Mouse (Mus musculus): ENCODE results near the gene Senp1.

Senp1 gene

DNA sequence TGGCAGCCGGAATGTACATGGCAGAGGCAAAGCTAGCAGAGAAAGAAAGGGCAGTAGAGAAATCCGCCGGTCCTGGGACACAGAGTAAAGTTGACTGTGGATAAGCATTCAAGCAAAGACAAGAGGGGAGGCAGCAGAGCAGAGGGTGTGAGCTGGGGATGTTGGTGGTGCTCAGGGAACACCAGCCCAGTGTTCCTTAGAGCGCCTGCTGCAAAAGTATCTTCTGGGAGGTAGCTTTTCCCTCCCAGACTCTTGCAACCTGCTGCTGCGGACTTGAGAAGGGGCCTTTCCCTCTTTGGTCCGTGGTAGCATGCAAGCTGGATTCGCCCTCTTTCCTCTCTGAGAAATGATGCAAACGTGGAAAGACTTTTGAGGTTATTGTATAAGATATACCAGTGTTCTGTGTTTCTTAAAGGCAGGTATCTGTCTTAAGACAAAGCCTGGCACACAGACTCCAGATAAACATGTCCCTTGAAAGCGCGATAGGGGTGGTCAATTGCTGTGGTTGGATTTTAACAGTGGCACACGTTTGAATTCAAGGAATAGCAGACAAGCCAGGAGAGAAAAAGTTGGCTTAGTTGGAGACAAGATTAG lies 14.3 kb upstream of the Senp1 start:
- in situ Hi-C loops (cut with MboI, MseI) = no loop called here

DNA sequence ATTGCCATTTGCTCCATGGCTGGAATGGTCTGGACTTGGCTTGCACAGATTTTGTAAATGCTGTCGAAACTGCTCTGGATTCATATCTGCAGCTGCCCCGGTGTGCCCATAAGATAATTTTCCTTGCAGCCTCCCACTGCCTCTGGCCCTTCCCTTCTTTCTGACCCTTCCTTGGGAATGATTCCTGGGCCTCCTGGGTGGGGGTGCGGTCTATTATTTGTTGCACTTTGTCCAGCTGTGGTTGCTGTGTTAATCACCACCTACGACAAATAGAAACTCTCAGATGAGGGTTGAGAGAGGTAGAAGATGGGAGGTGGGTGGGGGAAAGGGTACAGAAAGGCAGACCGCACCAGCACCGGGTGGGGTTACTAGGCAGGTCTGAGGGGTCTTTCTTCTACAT lies 13.7 kb upstream of the Senp1 start:
- in situ Hi-C loops (cut with MboI, MseI) = no loop called here

GRCm38 (mm10) chr15:98106506-98106905 lies 13.0 kb upstream of the Senp1 start:
- in situ Hi-C loops (cut with MboI, MseI) = no loop called here

- in situ Hi-C loops (cut with MboI, MseI) = no loop called here
These were observed 8.9 kb upstream of the Senp1 start for GRCm38 (mm10) chr15:98102401-98102800.

- in situ Hi-C loops (cut with MboI, MseI) = loop anchor here (5.0 kb wide), 1 partner anchor 41 kb away; no protein-coding TSS in a partner anchor
These were observed 5.0 kb upstream of the Senp1 start for GRCm38 (mm10) chr15:98098519-98098918.

GRCm38 (mm10) chr15:98096957-98097356 lies 3.4 kb upstream of the Senp1 start:
- in situ Hi-C loops (cut with MboI, MseI) = loop anchor here (5.0 kb wide), 1 partner anchor 40 kb away; no protein-coding TSS in a partner anchor

GRCm38 (mm10) chr15:98094905-98095304 lies 1.4 kb upstream of the Senp1 start:
- in situ Hi-C loops (cut with MboI, MseI) = loop anchor here (5.0 kb wide), 2 partner anchors 38 to 57 kb away; no protein-coding TSS in a partner anchor

GRCm38 (mm10) chr15:98092372-98093120 lies 998 bp downstream of the Senp1 start, which contains the start of gene Pfkm:
Gene Pfkm (plus strand): TSS chr15:98092589.
- in situ Hi-C loops (cut with MboI, MseI) = loop anchor here (5.0 kb wide), 1 partner anchor 60 kb away; no protein-coding TSS in a partner anchor

DNA sequence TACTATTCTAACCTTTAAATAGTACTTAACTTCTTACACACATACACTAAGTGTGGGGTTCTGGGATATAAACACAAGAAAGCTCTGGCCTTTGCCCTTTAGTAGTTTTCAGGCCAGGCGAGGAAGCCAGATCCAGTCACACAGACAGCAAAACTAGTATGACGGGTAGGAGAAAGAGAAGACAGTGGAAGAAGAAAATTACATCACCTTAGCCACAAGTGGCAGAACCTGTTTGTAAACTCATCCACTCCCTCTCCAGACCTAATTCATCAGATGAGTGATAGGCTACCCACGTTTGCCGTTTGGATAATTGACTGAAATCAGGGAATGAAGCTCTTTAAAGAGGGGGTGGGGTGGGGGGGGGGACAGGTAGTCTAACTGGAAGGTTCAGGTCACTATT lies 1.7 kb downstream of the Senp1 start:
- in situ Hi-C loops (cut with MboI, MseI) = loop anchor here (5.0 kb wide), 1 partner anchor 60 kb away; no protein-coding TSS in a partner anchor

GRCm38 (mm10) chr15:98089421-98090183 lies 3.9 kb downstream of the Senp1 start:
- in situ Hi-C loops (cut with MboI, MseI) = loop anchor here (5.0 kb wide), 1 partner anchor 63 kb away; no protein-coding TSS in a partner anchor

DNA sequence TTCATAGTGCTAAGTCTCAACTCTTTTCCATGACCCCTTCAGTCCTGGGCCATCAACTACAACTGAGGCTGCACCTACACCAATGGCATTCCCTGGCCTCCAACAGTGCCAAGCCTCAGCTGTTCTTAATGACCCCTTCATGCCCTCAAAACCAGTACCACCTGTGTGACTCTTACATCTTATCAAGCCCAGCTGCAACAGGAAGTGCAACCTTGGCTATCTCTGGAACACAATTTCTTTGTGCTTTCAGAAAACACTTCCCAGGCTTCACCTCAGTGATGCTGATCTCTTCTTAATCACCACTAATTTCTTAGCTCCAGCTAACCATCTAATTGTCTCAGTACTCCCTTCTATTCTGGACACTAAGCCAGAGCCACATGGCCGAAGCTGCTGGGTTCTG lies 4.7 kb downstream of the Senp1 start:
- in situ Hi-C loops (cut with MboI, MseI) = no loop called here

- in situ Hi-C loops (cut with MboI, MseI) = no loop called here
These were observed 16.6 kb downstream of the Senp1 start for GRCm38 (mm10) chr15:98076901-98077300.

- in situ Hi-C loops (cut with MboI, MseI) = no loop called here
These were observed 18.5 kb downstream of the Senp1 start for GRCm38 (mm10) chr15:98075034-98075433.

DNA sequence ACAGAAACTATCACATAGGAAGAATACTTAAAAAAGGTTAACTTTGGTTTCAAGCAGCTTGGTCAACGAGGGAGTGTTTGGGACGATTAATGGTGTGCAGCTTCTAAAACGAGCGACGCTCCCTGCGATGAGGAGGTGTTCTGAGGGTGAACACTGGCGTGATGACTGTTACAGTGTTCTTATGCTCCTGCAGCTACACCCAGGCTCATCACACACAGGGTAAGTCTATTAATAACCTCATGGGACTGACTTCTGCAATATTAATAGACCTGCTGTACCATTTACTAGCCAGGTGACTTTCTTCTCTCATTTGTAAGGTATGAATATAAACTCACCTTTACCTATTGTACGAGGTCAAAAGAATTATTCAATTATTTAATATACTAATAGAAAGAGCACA lies 19.0 kb downstream of the Senp1 start:
- in situ Hi-C loops (cut with MboI, MseI) = no loop called here

- in situ Hi-C loops (cut with MboI, MseI) = no loop called here
These were observed 23.2 kb downstream of the Senp1 start for GRCm38 (mm10) chr15:98070376-98070775.

- in situ Hi-C loops (cut with MboI, MseI) = no loop called here
These were observed 23.8 kb downstream of the Senp1 start for GRCm38 (mm10) chr15:98069566-98070245.

DNA sequence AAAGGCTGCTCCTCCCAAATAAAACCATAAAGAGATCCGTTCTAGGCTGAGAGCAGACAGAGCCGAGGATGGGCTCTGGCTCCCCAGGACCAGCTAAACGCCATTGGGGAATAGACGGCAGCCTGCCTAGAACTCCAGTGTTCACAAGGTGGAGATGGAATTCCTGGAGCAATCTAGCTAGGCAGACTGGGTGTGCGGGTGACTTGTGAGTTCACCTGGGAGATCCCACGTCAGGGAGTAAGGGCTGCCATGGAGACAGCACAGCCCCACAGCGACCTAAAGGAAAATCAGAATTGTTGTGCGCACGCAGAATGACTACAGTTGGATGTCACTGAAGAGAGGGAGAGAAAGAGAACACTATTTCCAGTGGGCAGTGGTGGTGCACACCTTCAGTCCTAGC lies 25.0 kb downstream of the Senp1 start:
- in situ Hi-C loops (cut with MboI, MseI) = no loop called here

DNA sequence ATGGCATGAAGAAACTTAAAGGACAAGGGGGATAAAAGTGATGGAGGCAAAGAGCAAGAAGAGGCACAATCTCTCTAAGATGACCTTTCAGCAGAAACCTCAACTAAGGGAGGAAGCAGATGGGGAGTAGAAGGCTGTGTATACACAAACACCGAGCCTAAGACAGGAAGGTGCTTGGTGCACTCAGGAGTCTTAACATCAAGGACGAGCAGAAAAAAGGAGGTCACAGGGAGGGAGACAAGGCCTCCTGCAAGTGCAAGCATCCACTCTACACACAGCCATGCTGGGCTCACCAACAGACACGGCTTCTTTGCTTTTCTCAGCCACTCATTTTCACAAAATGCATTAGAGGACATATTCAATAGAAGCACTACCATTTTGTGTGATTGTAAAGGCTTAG lies 26.1 kb downstream of the Senp1 start:
- in situ Hi-C loops (cut with MboI, MseI) = no loop called here

DNA sequence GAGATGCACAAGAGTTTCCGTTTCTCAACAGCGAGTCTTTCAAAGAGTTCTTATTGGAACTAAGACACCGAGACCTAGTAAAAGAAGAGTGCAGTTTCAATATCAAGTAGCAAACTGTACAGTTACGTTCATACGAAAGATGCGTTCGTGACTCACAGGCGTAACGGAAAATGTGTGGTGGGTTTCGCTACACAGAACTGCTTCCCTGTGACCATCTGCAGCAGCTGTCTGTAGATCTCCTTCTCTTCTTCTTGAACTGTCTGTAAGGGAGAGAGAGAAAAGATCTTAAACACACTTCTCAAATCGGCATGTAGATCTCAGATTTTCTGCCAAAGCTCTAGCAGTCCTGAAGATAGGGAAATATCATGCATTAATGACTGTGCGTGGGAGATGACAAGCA lies 26.9 kb downstream of the Senp1 start:
- in situ Hi-C loops (cut with MboI, MseI) = no loop called here

DNA sequence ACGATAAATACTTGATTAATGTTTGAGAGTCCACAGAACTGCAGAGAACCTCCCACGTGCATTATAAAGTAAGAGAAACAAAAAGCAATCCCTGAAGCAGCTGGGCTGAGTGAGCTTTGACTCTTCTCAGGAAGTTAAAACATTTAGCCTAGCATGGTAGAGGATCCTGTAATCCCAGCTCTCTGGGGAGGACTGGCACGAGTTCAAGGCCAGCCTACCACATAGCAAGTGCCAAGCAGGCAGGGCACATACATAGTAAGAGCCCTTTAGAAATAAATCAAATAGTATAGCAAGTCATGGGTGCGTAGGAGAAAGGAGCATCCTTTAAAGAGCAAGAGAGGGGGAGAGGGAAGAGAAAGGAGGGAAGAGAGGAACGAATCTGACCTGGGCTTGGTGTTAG lies 27.7 kb downstream of the Senp1 start:
- in situ Hi-C loops (cut with MboI, MseI) = no loop called here

- in situ Hi-C loops (cut with MboI, MseI) = loop anchor here (5.0 kb wide), 1 partner anchor 42 kb away; no protein-coding TSS in a partner anchor
These were observed 38.3 kb downstream of the Senp1 start for GRCm38 (mm10) chr15:98055246-98055645.

GRCm38 (mm10) chr15:98051685-98052084 lies 41.9 kb downstream of the Senp1 start:
- in situ Hi-C loops (cut with MboI, MseI) = no loop called here

Measured in T-helper 2 cell (primary cell).